Mouse (Mus musculus) heart, embryonic 10.5 days (tissue): ENCODE data around the gene Enpp7. TPM values are rescaled to one million over a fixed set of nuclear protein-coding genes. Genes with fewer than 3 reads are reported as not detected.

Experiments
- DNase-seq: peaks from one replicate; pipeline ENCODE4 v3.0.0-alpha.2; 2017; ENCODE audit warnings: low spot score
- H3K27ac ChIP-seq: fragments of 300-500 bp; sonication (generic); 2 replicates; pipeline ENCODE4 v1.5.1; 2016; ENCODE audit warnings: mild to moderate bottlenecking
- H3K27me3 ChIP-seq: fragments of 300-500 bp; sonication (generic); 2 replicates; pipeline ENCODE4 v1.6.1; 2016; ENCODE audit warnings: mild to moderate bottlenecking; ENCODE audit not compliant: poor library complexity, insufficient read depth, severe bottlenecking
- H3K36me3 ChIP-seq: fragments of 300-500 bp; sonication (generic); 2 replicates; pipeline ENCODE4 v1.6.1; 2016; ENCODE audit warnings: mild to moderate bottlenecking, moderate library complexity
- H3K4me1 ChIP-seq: fragments of 300-500 bp; sonication (generic); 2 replicates; pipeline ENCODE4 v1.6.1; 2016; ENCODE audit warnings: mild to moderate bottlenecking
- H3K4me3 ChIP-seq: fragments of 300-500 bp; sonication (generic); 2 replicates; pipeline ENCODE4 v1.5.1; 2016; ENCODE audit warnings: mild to moderate bottlenecking, moderate library complexity
- H3K9me3 ChIP-seq: fragments of 300-500 bp; sonication (generic); 2 replicates; pipeline ENCODE4 v1.6.1; 2016; ENCODE audit warnings: mild to moderate bottlenecking, moderate library complexity
- WGBS: fragments of 180-500 bp; shearing (Covaris S2); methylation state at CpG from one replicate; pipeline ENCODE4 v1.1.7; 2016; 5-methylcytosine and 5-hydroxymethylcytosine counted together
- polyA plus RNA-seq: library from polyadenylated mRNA; unstranded; fragments of >200 nt; fragmentation: Nextera tagmentation; extraction: Ambion mirVana; gene quantifications from 2 replicates; pipeline ENCODE4 v1.2.1, GENCODE M21; 2016

The Enpp7 gene
- polyA plus RNA-seq, 1 experiment from 2014 or later, result not detected

GRCm38 (mm10) chr11:118974340-118974739, 13.6 kb upstream of the Enpp7 start:
- WGBS, result 79% methylated on average over 7 of the region's 7 CpGs
- Histone ChIP-seq H3K27ac (no peak overlapping the region), H3K4me1 (peaks cover 15% of the 10 kb centered on the region), H3K4me3 (no peak overlapping the region), H3K27me3 (peaks cover 68% of the 10 kb centered on the region), H3K36me3 (no peaks in the 10 kb centered on the region), H3K9me3 (no peaks in the 10 kb centered on the region)
- no peak for DNase-seq

GRCm38 (mm10) chr11:118975427-118975826, 12.6 kb upstream of the Enpp7 start:
- Histone ChIP-seq H3K27me3 (peaks cover 62% of the 10 kb centered on the region), H3K27ac (no peak overlapping the region), H3K9me3 (no peaks in the 10 kb centered on the region), H3K4me1 (peaks cover 19% of the 10 kb centered on the region), H3K4me3 (peak overlapping the region; percentile 36; the same call in 1 of the 2 replicates), H3K36me3 (no peaks in the 10 kb centered on the region)
- no peak for DNase-seq
- WGBS, result 1% methylated on average over 10 of the region's 10 CpGs

- H3K27me3 ChIP-seq, result peaks cover 57% of the 10 kb centered on the region
- DNase-seq, result no peak
Observed at GRCm38 (mm10) chr11:118975917-118976316, 12.1 kb upstream of the Enpp7 start.

GRCm38 (mm10) chr11:118980388-118980787, 7.6 kb upstream of the Enpp7 start:
- H3K36me3 ChIP-seq, result no peaks in the 10 kb centered on the region
- peaks cover 36% of the 10 kb centered on the region for H3K27me3 ChIP-seq
- H3K4me1 ChIP-seq, result peaks cover 42% of the 10 kb centered on the region
- H3K4me3 ChIP-seq, result no peak overlapping the region
- WGBS, result 75% methylated on average over 2 of the region's 2 CpGs
- no peak overlapping the region for H3K27ac ChIP-seq
- no peak for DNase-seq
- H3K9me3 ChIP-seq, result no peaks in the 10 kb centered on the region

More at GRCm38 (mm10) chr11:118975917-118976316, 12.1 kb upstream of the Enpp7 start:
- no peaks in the 10 kb centered on the region for H3K36me3 ChIP-seq
- no peak overlapping the region for H3K27ac ChIP-seq
- peak overlapping the region; percentile 36; the same call in 1 of the 2 replicates for H3K4me3 ChIP-seq
- H3K4me1 ChIP-seq, result peaks cover 19% of the 10 kb centered on the region
- no peaks in the 10 kb centered on the region for H3K9me3 ChIP-seq
- WGBS, result 11% methylated on average over 12 of the region's 12 CpGs

DNA sequence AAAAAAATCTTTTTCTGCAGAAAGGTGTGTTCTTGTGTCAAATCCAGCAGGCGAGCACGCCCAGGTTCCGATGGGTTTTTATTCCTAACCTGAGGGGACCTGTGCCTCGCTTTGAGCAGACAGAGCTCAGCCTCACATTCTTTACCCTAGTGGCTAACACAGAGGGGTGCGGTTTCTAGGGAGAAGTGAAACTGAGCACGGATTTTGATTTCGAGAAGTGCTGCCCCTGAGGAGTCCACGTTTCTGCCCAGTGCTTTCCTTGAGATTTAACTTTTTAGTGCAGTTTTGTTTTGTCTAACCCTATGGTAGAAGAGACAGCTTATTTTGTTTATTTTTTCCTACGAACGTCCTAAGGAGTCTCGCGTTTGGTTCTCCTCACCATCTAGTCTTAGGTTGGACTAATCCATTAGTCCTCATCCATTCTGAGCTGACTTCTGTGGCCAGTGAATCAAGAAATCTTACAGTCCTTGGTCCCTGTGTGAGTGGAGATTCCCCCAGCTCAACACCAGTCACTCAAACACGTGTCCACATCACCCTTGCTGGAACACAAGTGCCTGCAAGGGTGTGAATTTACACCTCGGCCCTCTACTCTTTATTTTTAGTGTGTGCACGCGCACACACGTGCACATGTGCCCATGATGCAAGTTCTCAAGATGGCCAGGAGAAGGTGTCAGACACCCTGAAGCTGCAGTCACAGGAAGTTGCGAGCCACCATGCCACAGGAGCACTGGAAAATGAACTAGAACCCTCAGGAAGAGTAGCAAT, 6.8 kb upstream of the Enpp7 start:
- WGBS, result 67% methylated on average over 18 of the region's 18 CpGs
- Histone ChIP-seq H3K36me3 (no peaks in the 10 kb centered on the region), H3K27me3 (peaks cover 36% of the 10 kb centered on the region), H3K9me3 (no peaks in the 10 kb centered on the region), H3K4me1 (peaks cover 39% of the 10 kb centered on the region), H3K4me3 (no peak overlapping the region), H3K27ac (no peak overlapping the region)
- no peak for DNase-seq

- peaks cover 39% of the 10 kb centered on the region for H3K4me1 ChIP-seq
- H3K27ac ChIP-seq, result 0 out of 2 replicates have a peak overlapping the region, but pooled peaks have one; percentile 24
- WGBS, result 37% methylated on average over 12 of the region's 12 CpGs
- no peak overlapping the region for H3K4me3 ChIP-seq
- no peaks in the 10 kb centered on the region for H3K36me3 ChIP-seq
- H3K9me3 ChIP-seq, result no peaks in the 10 kb centered on the region
- DNase-seq, result no peak
- H3K27me3 ChIP-seq, result peaks cover 39% of the 10 kb centered on the region
Observed at GRCm38 (mm10) chr11:118982593-118983113, 5.3 kb upstream of the Enpp7 start.

- Histone ChIP-seq H3K9me3 (no peaks in the 10 kb centered on the region), H3K4me3 (no peak overlapping the region), H3K4me1 (peaks cover 30% of the 10 kb centered on the region), H3K36me3 (no peaks in the 10 kb centered on the region), H3K27ac (no peak overlapping the region), H3K27me3 (peaks cover 30% of the 10 kb centered on the region)
- no peak for DNase-seq
- WGBS, result 47% methylated on average over 5 of the region's 5 CpGs
Observed at GRCm38 (mm10) chr11:118985571-118985970, 2.4 kb upstream of the Enpp7 start.

DNA sequence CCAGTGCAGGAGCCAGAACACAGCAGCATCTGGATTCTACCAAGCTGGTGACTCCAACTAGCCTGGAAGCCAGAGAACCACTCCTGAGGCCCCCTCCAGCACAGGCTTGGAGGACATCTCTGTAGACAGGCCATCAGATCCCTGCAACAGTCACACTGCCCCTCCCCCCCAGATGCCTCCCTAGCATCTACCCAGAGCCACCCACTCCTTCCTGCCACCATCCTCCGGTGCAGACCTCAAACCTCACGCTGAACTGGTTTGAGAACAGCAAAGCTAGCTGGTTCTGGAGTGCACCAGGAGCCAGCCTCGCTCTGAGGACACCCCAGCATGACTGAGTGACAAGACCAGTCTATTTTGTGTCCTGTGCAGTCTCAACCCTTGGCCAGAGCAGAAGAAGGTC, 4.8 kb downstream of the Enpp7 start:
- Histone ChIP-seq H3K27ac (no peak overlapping the region), H3K4me1 (peaks cover 28% of the 10 kb centered on the region), H3K27me3 (peaks cover 50% of the 10 kb centered on the region), H3K4me3 (no peak overlapping the region), H3K9me3 (no peaks in the 10 kb centered on the region), H3K36me3 (no peaks in the 10 kb centered on the region)
- no peak for DNase-seq
- 49% methylated on average over 3 of the region's 3 CpGs for WGBS

DNA sequence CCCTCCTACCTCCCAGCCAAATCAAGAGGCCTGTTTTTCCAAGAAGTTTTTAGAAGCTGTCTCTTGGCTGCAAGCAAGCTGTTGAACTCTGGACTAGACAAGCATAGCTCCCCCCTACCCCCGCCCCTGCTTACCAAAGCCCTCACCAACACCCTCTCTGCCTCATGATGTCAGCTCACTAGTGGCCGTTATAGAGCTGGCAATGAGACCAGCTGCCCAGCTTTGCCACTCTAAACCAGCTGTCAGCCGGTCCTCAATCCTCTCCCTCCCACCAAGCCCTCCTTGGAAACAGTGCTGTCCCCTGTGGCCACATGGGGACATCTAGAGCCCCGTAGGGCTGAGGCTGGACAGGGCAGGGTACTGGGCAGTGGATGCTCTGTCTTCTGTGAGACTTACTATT, 7.5 kb downstream of the Enpp7 start:
- Histone ChIP-seq H3K27me3 (peaks cover 65% of the 10 kb centered on the region), H3K36me3 (no peaks in the 10 kb centered on the region), H3K9me3 (no peaks in the 10 kb centered on the region), H3K27ac (no peak overlapping the region), H3K4me1 (peaks cover 39% of the 10 kb centered on the region), H3K4me3 (no peak overlapping the region)
- no peak for DNase-seq
- WGBS, result 34% methylated on average over 4 of the region's 4 CpGs

DNA sequence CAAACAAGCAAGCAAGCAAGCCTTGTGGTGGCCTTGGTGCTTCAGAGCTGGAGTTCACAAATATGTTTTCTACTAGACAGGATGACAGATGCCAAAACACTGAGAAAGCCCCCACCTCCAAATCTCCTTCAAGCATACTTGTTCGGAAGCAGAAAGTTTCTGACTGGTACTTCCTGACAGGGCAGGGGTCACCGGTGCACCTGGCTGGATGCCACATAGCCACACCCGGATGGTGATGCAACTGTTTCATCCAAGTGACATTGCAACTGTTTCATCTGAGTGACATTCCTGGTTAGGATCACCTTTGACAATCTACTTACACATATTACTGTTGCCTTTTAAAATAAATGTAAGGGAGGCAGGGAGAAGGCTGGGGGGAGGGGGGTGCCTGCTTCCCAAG, 9.2 kb downstream of the Enpp7 start:
- Histone ChIP-seq H3K4me3 (no peak overlapping the region), H3K36me3 (no peaks in the 10 kb centered on the region), H3K4me1 (peaks cover 38% of the 10 kb centered on the region), H3K27ac (no peak overlapping the region), H3K27me3 (peaks cover 80% of the 10 kb centered on the region), H3K9me3 (no peaks in the 10 kb centered on the region)
- no peak for DNase-seq
- WGBS, result 76% methylated on average over 3 of the region's 3 CpGs

DNA sequence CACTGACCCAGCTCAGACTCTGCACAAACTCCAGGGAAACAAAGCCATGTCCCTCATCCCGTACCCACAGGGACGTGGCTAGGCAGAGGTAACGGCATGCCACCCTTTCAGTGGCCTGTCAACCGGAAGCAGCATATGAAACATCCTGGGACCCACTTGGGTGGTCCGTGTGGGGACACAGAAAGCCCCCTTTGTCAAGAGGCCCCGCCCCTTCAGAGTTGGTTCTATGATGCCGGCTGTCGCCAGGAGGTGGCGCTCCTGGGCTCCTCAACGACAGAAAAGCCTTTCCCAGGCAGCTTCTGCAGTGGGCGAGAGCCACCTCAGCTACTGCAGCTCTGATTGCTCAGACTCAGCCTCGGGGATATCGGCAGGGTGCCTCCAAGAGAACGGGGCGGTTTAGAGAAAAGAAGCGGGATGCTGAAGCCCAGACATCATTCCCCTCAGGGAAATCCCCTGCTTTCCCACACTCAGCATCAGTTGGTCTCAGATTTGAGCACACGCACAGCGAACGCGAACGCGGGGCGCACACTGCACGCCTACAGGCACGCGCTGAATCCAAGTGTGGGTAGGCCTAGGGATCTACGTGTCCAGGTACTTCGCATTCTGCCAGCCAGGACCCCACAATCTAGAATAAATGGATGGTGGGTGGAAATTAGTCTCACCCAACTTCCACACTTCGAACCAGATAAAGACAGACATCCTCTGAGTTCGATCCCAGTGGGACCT, 10.7 kb downstream of the Enpp7 start:
- DNase-seq, result peak; percentile 88
- WGBS, result 14% methylated on average over 30 of the region's 30 CpGs
- Histone ChIP-seq H3K4me1 (peaks cover 28% of the 10 kb centered on the region), H3K36me3 (no peaks in the 10 kb centered on the region), H3K9me3 (no peaks in the 10 kb centered on the region), H3K27ac (no peak overlapping the region), H3K27me3 (peaks cover 90% of the 10 kb centered on the region), H3K4me3 (peak overlapping the region; percentile 22)

DNA sequence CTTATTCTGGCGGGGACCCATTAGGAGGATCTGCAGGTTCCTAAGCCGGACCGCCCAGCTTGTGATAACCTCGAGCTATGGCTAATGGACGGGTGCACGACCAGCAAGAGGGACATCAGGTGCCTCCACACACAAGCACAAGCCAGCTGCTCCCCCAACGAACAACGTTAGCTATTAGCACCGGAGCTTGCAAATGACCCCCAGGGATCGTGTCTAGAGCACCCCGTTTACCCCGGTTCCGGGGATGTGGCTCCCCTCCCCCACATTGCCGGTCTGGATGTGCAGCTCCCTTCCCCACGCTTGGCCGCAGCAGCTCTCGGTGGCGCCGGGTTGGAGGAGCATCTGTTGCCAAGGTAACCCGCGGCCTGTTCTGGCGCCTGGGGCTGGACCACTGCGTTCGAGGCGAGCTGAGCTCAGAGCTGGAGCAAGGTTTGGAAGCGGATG, 11.4 kb downstream of the Enpp7 start:
- H3K36me3 ChIP-seq, result no peaks in the 10 kb centered on the region
- H3K27ac ChIP-seq, result no peak overlapping the region
- H3K9me3 ChIP-seq, result no peaks in the 10 kb centered on the region
- peaks cover 85% of the 10 kb centered on the region for H3K27me3 ChIP-seq
- H3K4me1 ChIP-seq, result peaks cover 28% of the 10 kb centered on the region
- 6% methylated on average over 26 of the region's 26 CpGs for WGBS
- H3K4me3 ChIP-seq, result 0 out of 2 replicates have a peak overlapping the region, but pooled peaks have one; percentile 16
- no peak for DNase-seq

- Histone ChIP-seq H3K36me3 (no peaks in the 10 kb centered on the region), H3K27me3 (peaks cover 73% of the 10 kb centered on the region), H3K9me3 (no peaks in the 10 kb centered on the region), H3K4me3 (no peak overlapping the region), H3K27ac (no peak overlapping the region), H3K4me1 (peaks cover 15% of the 10 kb centered on the region)
- WGBS, result 78% methylated on average over 2 of the region's 2 CpGs
- DNase-seq, result no peak
Observed at GRCm38 (mm10) chr11:119000877-119001276, 12.9 kb downstream of the Enpp7 start.
